Mouse (Mus musculus): ENCODE data around the gene Mospd1. TPM values are rescaled to one million over a fixed set of nuclear protein-coding genes. Genes with fewer than 3 reads are reported as not detected.

Gene Mospd1
- polyA plus RNA-seq, 1 experiment: 12.1 TPM

DNA sequence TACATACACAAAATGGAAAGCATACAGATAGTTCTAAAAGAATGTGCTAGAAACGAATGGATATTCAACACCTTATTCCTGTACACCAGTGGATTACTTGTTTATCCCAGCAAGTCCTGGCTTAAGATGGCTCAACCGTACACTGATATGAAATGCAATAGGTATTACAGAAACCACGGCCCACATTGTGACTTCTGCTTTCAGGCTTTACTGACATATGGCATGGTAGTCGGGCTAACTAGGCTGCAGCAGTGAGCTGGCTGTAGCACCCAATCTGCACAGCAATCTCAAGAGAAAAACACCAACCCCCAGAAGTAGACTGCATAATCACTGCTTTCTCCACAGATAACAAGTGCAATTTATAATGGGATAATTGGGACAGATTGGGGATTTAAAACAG lies 21.9 kb downstream of the Mospd1 start:
- Histone ChIP-seq H3K27ac (ENCODE audit: insufficient read depth, low read length) (no peak overlapping the region), H3K9me3 (replicated peaks; ENCODE audit: control insufficient read depth, insufficient read depth, low read length, poor library complexity, severe bottlenecking) (no peaks in the 10 kb centered on the region), H3K4me1 (ENCODE audit: control insufficient read depth, insufficient read depth, low read length) (no peaks in the 10 kb centered on the region), H3K4me3 (ENCODE audit: low read depth, low read length) (no peak overlapping the region), H3K36me3 (ENCODE audit: control insufficient read depth, insufficient read depth, low read length, poor library complexity, severe bottlenecking) (no peaks in the 10 kb centered on the region), H3K9ac (ENCODE audit: low read depth, poor library complexity, severe bottlenecking) (no peak overlapping the region), H3K27me3 (ENCODE audit: control insufficient read depth, insufficient read depth, low read length, poor library complexity, severe bottlenecking) (no peaks in the 10 kb centered on the region)
- no peak for TF ChIP-seq CTCF (IDR thresholded peaks at IDR 0.05; ENCODE audit: low read depth, low read length)
- TF ChIP-seq EP300 (IDR thresholded peaks at IDR 0.05; ENCODE audit: insufficient read depth, low read depth, low read length): no peak
- TF ChIP-seq POLR2A (IDR thresholded peaks at IDR 0.05; ENCODE audit: insufficient read depth, low read length): no peak

DNA sequence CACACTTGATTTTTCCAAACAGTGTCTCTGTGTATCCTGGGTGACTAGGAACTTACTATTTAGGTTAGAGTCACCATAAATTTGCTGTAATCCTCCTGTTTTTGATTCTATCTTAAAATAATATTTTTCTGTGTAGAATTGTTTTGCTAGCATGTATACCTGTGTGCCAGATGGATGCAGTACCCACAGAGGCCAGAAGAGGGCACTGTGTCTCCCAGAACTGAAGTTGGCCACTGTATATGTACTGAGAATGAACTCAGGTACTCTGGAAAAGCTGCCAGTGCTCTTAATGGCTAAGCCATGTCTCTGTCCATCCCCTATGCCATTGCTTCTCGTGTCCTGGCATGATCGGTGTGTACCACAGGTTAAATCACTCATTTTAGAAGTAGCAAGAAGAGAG lies 28.8 kb downstream of the Mospd1 start:
- H3K9ac ChIP-seq (ENCODE audit: low read depth, poor library complexity, severe bottlenecking): no peak overlapping the region
- TF ChIP-seq POLR2A (IDR thresholded peaks at IDR 0.05; ENCODE audit: insufficient read depth, low read length) (no peak), CTCF (IDR thresholded peaks at IDR 0.05; ENCODE audit: low read depth, low read length) (peak; percentile 40), EP300 (IDR thresholded peaks at IDR 0.05; ENCODE audit: insufficient read depth, low read depth, low read length) (no peak)
- H3K4me3 ChIP-seq (ENCODE audit: low read depth, low read length): no peak overlapping the region

DNA sequence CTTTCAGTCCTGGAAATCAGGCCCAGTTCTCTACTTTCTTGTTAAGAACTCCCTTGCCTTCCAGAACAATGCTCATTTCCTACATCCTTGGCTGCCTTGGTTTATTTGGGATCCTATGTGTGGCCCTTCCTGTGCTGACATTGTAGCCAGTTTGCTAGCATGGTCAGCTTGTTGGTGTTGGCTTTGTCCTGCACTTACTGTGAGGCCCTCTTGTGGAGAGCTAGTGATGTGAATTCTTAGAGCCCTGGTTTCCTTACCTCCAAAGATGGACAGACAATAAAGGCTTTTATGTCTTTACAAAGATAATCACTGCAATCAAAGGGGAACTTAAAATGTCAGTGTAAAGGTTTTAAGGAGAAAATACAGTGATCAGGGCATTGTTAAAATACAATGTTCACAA lies 32.9 kb downstream of the Mospd1 start:
- no peak overlapping the region for H3K9ac ChIP-seq (ENCODE audit: low read depth, poor library complexity, severe bottlenecking)
- no peak overlapping the region for H3K27ac ChIP-seq (ENCODE audit: insufficient read depth, low read length)
- no peak overlapping the region for H3K4me3 ChIP-seq (ENCODE audit: low read depth, low read length)
- no peaks in the 10 kb centered on the region for H3K9me3 ChIP-seq (replicated peaks; ENCODE audit: control insufficient read depth, insufficient read depth, low read length, poor library complexity, severe bottlenecking)
- no peak for TF ChIP-seq CTCF (IDR thresholded peaks at IDR 0.05; ENCODE audit: low read depth, low read length)
- no peak for TF ChIP-seq POLR2A (IDR thresholded peaks at IDR 0.05; ENCODE audit: insufficient read depth, low read length)
- no peak for TF ChIP-seq EP300 (IDR thresholded peaks at IDR 0.05; ENCODE audit: insufficient read depth, low read depth, low read length)
- no peaks in the 10 kb centered on the region for H3K36me3 ChIP-seq (ENCODE audit: control insufficient read depth, insufficient read depth, low read length, poor library complexity, severe bottlenecking)
- H3K27me3 ChIP-seq (ENCODE audit: control insufficient read depth, insufficient read depth, low read length, poor library complexity, severe bottlenecking): no peaks in the 10 kb centered on the region
- H3K4me1 ChIP-seq (ENCODE audit: control insufficient read depth, insufficient read depth, low read length): no peaks in the 10 kb centered on the region

More for the DNA sequence above, 28.8 kb downstream of the Mospd1 start:
- Histone ChIP-seq H3K36me3 (ENCODE audit: control insufficient read depth, insufficient read depth, low read length, poor library complexity, severe bottlenecking) (no peaks in the 10 kb centered on the region), H3K9me3 (replicated peaks; ENCODE audit: control insufficient read depth, insufficient read depth, low read length, poor library complexity, severe bottlenecking) (no peaks in the 10 kb centered on the region), H3K27me3 (ENCODE audit: control insufficient read depth, insufficient read depth, low read length, poor library complexity, severe bottlenecking) (no peaks in the 10 kb centered on the region), H3K4me1 (ENCODE audit: control insufficient read depth, insufficient read depth, low read length) (no peaks in the 10 kb centered on the region), H3K27ac (ENCODE audit: insufficient read depth, low read length) (no peak overlapping the region)

DNA sequence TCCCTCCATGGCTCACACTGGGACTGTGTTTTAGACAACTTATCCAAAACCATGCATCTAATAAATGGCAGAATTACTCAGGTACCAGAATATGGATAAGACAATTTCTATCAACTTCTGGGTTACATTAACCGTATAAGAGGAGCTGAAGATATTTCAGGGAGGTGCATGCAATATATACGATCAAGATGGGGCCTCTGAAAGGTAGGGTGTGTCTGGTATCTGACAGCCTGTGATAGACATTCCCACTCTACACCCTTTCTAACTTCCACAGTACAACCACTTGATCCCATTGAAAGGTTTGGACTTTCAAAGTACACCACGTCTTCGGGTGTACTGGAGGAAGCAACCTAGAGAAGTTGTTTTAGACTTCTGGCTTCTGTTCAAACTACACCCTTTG lies 39.9 kb downstream of the Mospd1 start:
- Histone ChIP-seq H3K4me1 (ENCODE audit: control insufficient read depth, insufficient read depth, low read length) (no peaks in the 10 kb centered on the region), H3K9me3 (replicated peaks; ENCODE audit: control insufficient read depth, insufficient read depth, low read length, poor library complexity, severe bottlenecking) (no peaks in the 10 kb centered on the region), H3K4me3 (ENCODE audit: low read depth, low read length) (no peak overlapping the region), H3K27ac (ENCODE audit: insufficient read depth, low read length) (no peak overlapping the region), H3K27me3 (ENCODE audit: control insufficient read depth, insufficient read depth, low read length, poor library complexity, severe bottlenecking) (no peaks in the 10 kb centered on the region), H3K9ac (ENCODE audit: low read depth, poor library complexity, severe bottlenecking) (no peak overlapping the region), H3K36me3 (ENCODE audit: control insufficient read depth, insufficient read depth, low read length, poor library complexity, severe bottlenecking) (no peaks in the 10 kb centered on the region)
- TF ChIP-seq POLR2A (IDR thresholded peaks at IDR 0.05; ENCODE audit: insufficient read depth, low read length) (no peak), CTCF (IDR thresholded peaks at IDR 0.05; ENCODE audit: low read depth, low read length) (no peak), EP300 (IDR thresholded peaks at IDR 0.05; ENCODE audit: insufficient read depth, low read depth, low read length) (no peak)

DNA sequence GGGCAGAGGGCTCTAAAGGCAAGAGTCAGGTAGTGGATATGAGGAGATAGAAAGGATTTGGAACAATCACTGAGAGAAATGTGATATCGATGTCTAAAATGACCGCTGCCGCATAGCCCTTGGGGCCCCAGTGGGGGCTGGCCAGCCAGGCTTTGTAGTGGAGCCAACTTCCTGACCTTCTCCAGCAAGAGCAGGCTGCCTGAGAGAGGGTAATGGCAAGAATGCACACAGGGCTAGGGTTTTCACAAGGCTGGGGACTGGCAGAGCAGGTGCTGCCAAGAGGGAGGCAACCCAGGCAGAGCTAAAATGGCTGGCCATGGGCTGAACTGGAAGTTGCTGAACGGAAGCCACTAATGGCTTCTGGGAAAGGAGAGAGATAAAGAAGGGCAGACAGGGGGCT lies 49.2 kb downstream of the Mospd1 start:
- Histone ChIP-seq H3K27me3 (ENCODE audit: control insufficient read depth, insufficient read depth, low read length, poor library complexity, severe bottlenecking) (no peaks in the 10 kb centered on the region), H3K27ac (ENCODE audit: insufficient read depth, low read length) (no peak overlapping the region), H3K9me3 (replicated peaks; ENCODE audit: control insufficient read depth, insufficient read depth, low read length, poor library complexity, severe bottlenecking) (no peaks in the 10 kb centered on the region), H3K4me3 (ENCODE audit: low read depth, low read length) (no peak overlapping the region), H3K36me3 (ENCODE audit: control insufficient read depth, insufficient read depth, low read length, poor library complexity, severe bottlenecking) (no peaks in the 10 kb centered on the region), H3K9ac (ENCODE audit: low read depth, poor library complexity, severe bottlenecking) (no peak overlapping the region), H3K4me1 (ENCODE audit: control insufficient read depth, insufficient read depth, low read length) (no peaks in the 10 kb centered on the region)
- no peak for TF ChIP-seq POLR2A (IDR thresholded peaks at IDR 0.05; ENCODE audit: insufficient read depth, low read length)
- no peak for TF ChIP-seq EP300 (IDR thresholded peaks at IDR 0.05; ENCODE audit: insufficient read depth, low read depth, low read length)
- TF ChIP-seq CTCF (IDR thresholded peaks at IDR 0.05; ENCODE audit: low read depth, low read length): no peak

DNA sequence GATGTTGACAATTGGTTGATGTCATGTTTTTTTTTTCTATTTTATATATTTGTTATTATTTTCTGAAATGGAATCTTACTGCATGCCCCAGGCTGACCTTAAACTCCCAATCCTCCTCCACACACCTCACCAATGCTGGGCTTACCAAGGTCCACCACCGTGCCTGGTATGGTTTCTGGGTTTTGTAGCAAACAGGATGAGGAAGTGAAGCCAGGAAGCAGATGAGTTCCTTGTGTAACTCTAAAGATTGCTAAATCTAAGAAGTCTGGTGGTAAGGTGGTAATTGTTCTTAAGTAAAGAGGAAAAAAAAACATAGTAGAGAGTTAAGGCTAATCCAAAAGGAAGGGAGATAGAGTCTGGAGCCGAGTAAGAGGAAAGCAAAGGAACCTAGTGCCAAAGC lies 49.7 kb downstream of the Mospd1 start:
- H3K27ac ChIP-seq (ENCODE audit: insufficient read depth, low read length): no peak overlapping the region
- TF ChIP-seq POLR2A (IDR thresholded peaks at IDR 0.05; ENCODE audit: insufficient read depth, low read length) (no peak), CTCF (IDR thresholded peaks at IDR 0.05; ENCODE audit: low read depth, low read length) (no peak), EP300 (IDR thresholded peaks at IDR 0.05; ENCODE audit: insufficient read depth, low read depth, low read length) (no peak)
- no peaks in the 10 kb centered on the region for H3K36me3 ChIP-seq (ENCODE audit: control insufficient read depth, insufficient read depth, low read length, poor library complexity, severe bottlenecking)
- no peaks in the 10 kb centered on the region for H3K9me3 ChIP-seq (replicated peaks; ENCODE audit: control insufficient read depth, insufficient read depth, low read length, poor library complexity, severe bottlenecking)
- H3K4me1 ChIP-seq (ENCODE audit: control insufficient read depth, insufficient read depth, low read length): no peaks in the 10 kb centered on the region
- H3K9ac ChIP-seq (ENCODE audit: low read depth, poor library complexity, severe bottlenecking): no peak overlapping the region
- no peak overlapping the region for H3K4me3 ChIP-seq (ENCODE audit: low read depth, low read length)
- H3K27me3 ChIP-seq (ENCODE audit: control insufficient read depth, insufficient read depth, low read length, poor library complexity, severe bottlenecking): no peaks in the 10 kb centered on the region

Other genes with a start within 250 kb of the Mospd1 start
- 1.1 and 2.1 TPM in 2 replicates for gene Plac1, start 130.4 kb downstream of the Mospd1 start, polyA plus RNA-seq (2011; ENCODE audit: insufficient read depth, insufficient read length, low read depth, missing spikeins)
- gene Fam122b, start 100.7 kb downstream of the Mospd1 start, polyA plus RNA-seq (2011; ENCODE audit: insufficient read depth, insufficient read length, low read depth, missing spikeins): 25.4 and 28.7 TPM in 2 replicates
- not detected in 2 replicates for gene Fam122c, start 97.1 kb downstream of the Mospd1 start, polyA plus RNA-seq (2011; ENCODE audit: insufficient read depth, insufficient read length, low read depth, missing spikeins)
- gene Etd, start 64.4 kb upstream of the Mospd1 start, polyA plus RNA-seq (2011; ENCODE audit: insufficient read depth, insufficient read length, low read depth, missing spikeins): not detected in 2 replicates
- gene Rtl8c, start 237.5 kb upstream of the Mospd1 start, polyA plus RNA-seq (2011; ENCODE audit: insufficient read depth, insufficient read length, low read depth, missing spikeins): 6.2 and 7.0 TPM in 2 replicates
- not detected in 2 replicates for gene Gm14597, start 238.5 kb upstream of the Mospd1 start, polyA plus RNA-seq (2011; ENCODE audit: insufficient read depth, insufficient read length, low read depth, missing spikeins)

All from ES-Bruce4 (cell line).